Mouse (Mus musculus) limb, embryonic 14.5 days (tissue): ENCODE measurements around the gene Prss46. TPM values are rescaled to one million over a fixed set of nuclear protein-coding genes. Genes with fewer than 3 reads are reported as not detected.
A peak's percentile ranks its signal among the peaks of the same experiment; 100 is the strongest.

Experiments
- ATAC-seq: fragments of 200-750 bp; cut with Nextera tagmentation; 2 replicates; pipeline ENCODE4 v1.8.0; 2017; ENCODE audit warnings: low read depth, moderate number of reproducible peaks, moderate TSS enrichment; ENCODE audit not compliant: low FRiP score
- DNase-seq: peaks from one replicate; pipeline ENCODE4 v3.0.0-alpha.2; 2015; ENCODE audit warnings: low spot score
- H3K27ac ChIP-seq: fragments of 300-500 bp; sonication (generic); replicated peaks from 2 replicates; pipeline ENCODE4 v1.5.1; 2014; ENCODE audit warnings: low read depth, mild to moderate bottlenecking, low read length, moderate library complexity, mixed read lengths
- H3K27me3 ChIP-seq: fragments of 300-500 bp; sonication (generic); 2 replicates; pipeline ENCODE4 v1.6.1; 2014; ENCODE audit warnings: low read length, mixed read lengths; ENCODE audit not compliant: control insufficient read depth, insufficient read depth
- H3K36me3 ChIP-seq: fragments of 300-500 bp; sonication (generic); 2 replicates; pipeline ENCODE4 v1.6.1; 2014; ENCODE audit warnings: mild to moderate bottlenecking, low read length, moderate library complexity, mixed read lengths; ENCODE audit not compliant: control insufficient read depth, insufficient read depth
- H3K4me1 ChIP-seq: fragments of 300-500 bp; sonication (generic); 2 replicates; pipeline ENCODE4 v1.6.1; 2014; ENCODE audit warnings: antibody characterized with exemption, low read length, mixed read lengths; ENCODE audit not compliant: control insufficient read depth, insufficient read depth
- H3K4me2 ChIP-seq: fragments of 300-500 bp; sonication (generic); replicated peaks from 2 replicates; pipeline ENCODE4 v1.6.1; 2014; ENCODE audit warnings: low read depth, mild to moderate bottlenecking, low read length, moderate library complexity; ENCODE audit not compliant: severe bottlenecking
- H3K4me3 ChIP-seq: fragments of 300-500 bp; sonication (generic); replicated peaks from 2 replicates; pipeline ENCODE4 v1.5.1; 2014; ENCODE audit warnings: low read length
- H3K9ac ChIP-seq: fragments of 300-500 bp; sonication (generic); 2 replicates; pipeline ENCODE4 v1.6.1; 2014; ENCODE audit warnings: mild to moderate bottlenecking, low read depth, low read length, moderate library complexity; ENCODE audit not compliant: severe bottlenecking
- H3K9me3 ChIP-seq: fragments of 300-500 bp; sonication (generic); 2 replicates; pipeline ENCODE4 v1.6.1; 2016; ENCODE audit warnings: low read length; ENCODE audit not compliant: control insufficient read depth
- POLR2A ChIP-seq: fragments of 200-500 bp; IDR thresholded peaks from 2 replicates; pipeline ENCODE4 v1.8.0; 2012; ENCODE audit warnings: inconsistent platforms, mild to moderate bottlenecking, moderate library complexity, borderline replicate concordance; ENCODE audit not compliant: insufficient read depth, insufficient read length; ENCODE audit errors: extremely low read depth
- WGBS: fragments of 180-500 bp; shearing (Covaris S2); extraction: QIAGEN DNeasy Blood & Tissue Kit; methylation state at CpG from one replicate; pipeline ENCODE4 v1.1.7; 2014; 5-methylcytosine and 5-hydroxymethylcytosine counted together
- polyA plus RNA-seq, 2 experiments: library from polyadenylated mRNA; depleted of rRNA in 1 of 2; stranded (reverse) in 1 of 2; unstranded in 1 of 2; fragments of >200 nt; fragmentation: Nextera tagmentation in 1 of 2; extraction: Ambion mirVana in 1 of 2; gene quantifications; 2 replicates each; pipeline versions ENCODE4 v1.2.1 to v1.2.3; 2012 to 2014

Prss46 gene
- polyA plus RNA-seq, 2 experiments = not detected

- no peak for DNase-seq
- H3K4me2 ChIP-seq = peak overlapping the region; percentile 23; the same call in 1 of the 2 replicates
- WGBS = 5% methylated on average over 6 of the region's 6 CpGs
These were observed 52.3 kb downstream of the Prss46 start for GRCm38 (mm10) chr9:110896595-110896994.

GRCm38 (mm10) chr9:110899451-110900008 lies 55.2 kb downstream of the Prss46 start:
- WGBS = 56% methylated on average over 10 of the region's 10 CpGs
- DNase-seq = no peak
- no peaks in the 10 kb centered on the region for H3K36me3 ChIP-seq
- no peak overlapping the region for H3K4me3 ChIP-seq
- H3K9ac ChIP-seq = no peak overlapping the region
- H3K27me3 ChIP-seq = no peaks in the 10 kb centered on the region
- no peak overlapping the region for H3K27ac ChIP-seq
- H3K4me2 ChIP-seq = no peak overlapping the region
- TF ChIP-seq POLR2A = no peak
- H3K9me3 ChIP-seq = no peaks in the 10 kb centered on the region
- ATAC-seq = no peak
- no peaks in the 10 kb centered on the region for H3K4me1 ChIP-seq

More at GRCm38 (mm10) chr9:110896595-110896994, 52.3 kb downstream of the Prss46 start:
- no peaks in the 10 kb centered on the region for H3K36me3 ChIP-seq
- no peak overlapping the region for H3K27ac ChIP-seq
- TF ChIP-seq POLR2A = no peak
- H3K27me3 ChIP-seq = no peaks in the 10 kb centered on the region
- ATAC-seq = no peak
- no peak overlapping the region for H3K4me3 ChIP-seq
- H3K9me3 ChIP-seq = no peaks in the 10 kb centered on the region
- H3K4me1 ChIP-seq = no peaks in the 10 kb centered on the region
- H3K9ac ChIP-seq = no peak overlapping the region

GRCm38 (mm10) chr9:110901204-110901603 lies 56.9 kb downstream of the Prss46 start:
- Histone ChIP-seq H3K4me2 (no peak overlapping the region), H3K9ac (no peak overlapping the region), H3K4me1 (no peaks in the 10 kb centered on the region), H3K27ac (no peak overlapping the region), H3K27me3 (no peaks in the 10 kb centered on the region), H3K9me3 (no peaks in the 10 kb centered on the region), H3K36me3 (no peaks in the 10 kb centered on the region), H3K4me3 (no peak overlapping the region)
- 87% methylated on average over 6 of the region's 6 CpGs for WGBS
- DNase-seq = no peak
- no peak for TF ChIP-seq POLR2A
- ATAC-seq = no peak

GRCm38 (mm10) chr9:110902271-110902670 lies 58.0 kb downstream of the Prss46 start:
- no peak overlapping the region for H3K4me3 ChIP-seq
- H3K27me3 ChIP-seq = no peaks in the 10 kb centered on the region
- H3K36me3 ChIP-seq = no peaks in the 10 kb centered on the region
- DNase-seq = no peak
- no peak overlapping the region for H3K9ac ChIP-seq
- no peaks in the 10 kb centered on the region for H3K4me1 ChIP-seq
- ATAC-seq = no peak
- H3K9me3 ChIP-seq = no peaks in the 10 kb centered on the region
- H3K4me2 ChIP-seq = no peak overlapping the region
- no peak for TF ChIP-seq POLR2A
- H3K27ac ChIP-seq = no peak overlapping the region
- WGBS = 91% methylated on average over 4 of the region's 4 CpGs

Other genes with a start within 250 kb of the Prss46 start
- gene Nradd, start 220.1 kb upstream of the Prss46 start, polyA plus RNA-seq (2012; rRNA removed) = 40.0 and 53.8 TPM in 2 replicates
- gene Nradd, start 220.1 kb upstream of the Prss46 start, polyA plus RNA-seq (2014; fragmentation: Nextera tagmentation; extraction: Ambion mirVana) = 28.1 and 30.4 TPM in 2 replicates
- 8.4 and 9.4 TPM in 2 replicates for gene Nbeal2, start 190.3 kb upstream of the Prss46 start, polyA plus RNA-seq (2012; rRNA removed)
- 3.2 and 3.3 TPM in 2 replicates for gene Nbeal2, start 190.3 kb upstream of the Prss46 start, polyA plus RNA-seq (2014; fragmentation: Nextera tagmentation; extraction: Ambion mirVana)
- 72.2 and 83.8 TPM in 2 replicates for gene Ccdc12, start 188.0 kb upstream of the Prss46 start, polyA plus RNA-seq (2012; rRNA removed)
- gene Ccdc12, start 188.0 kb upstream of the Prss46 start, polyA plus RNA-seq (2014; fragmentation: Nextera tagmentation; extraction: Ambion mirVana) = 102 and 123 TPM in 2 replicates
- gene Myl3, start 102.6 kb upstream of the Prss46 start, polyA plus RNA-seq (2012; rRNA removed) = 18.9 and 26.1 TPM in 2 replicates
- 16.4 and 28.1 TPM in 2 replicates for gene Myl3, start 102.6 kb upstream of the Prss46 start, polyA plus RNA-seq (2014; fragmentation: Nextera tagmentation; extraction: Ambion mirVana)
- 149 and 203 TPM in 2 replicates for gene Pth1r, start 97.4 kb upstream of the Prss46 start, polyA plus RNA-seq (2012; rRNA removed)
- 96.9 and 99.1 TPM in 2 replicates for gene Pth1r, start 97.4 kb upstream of the Prss46 start, polyA plus RNA-seq (2014; fragmentation: Nextera tagmentation; extraction: Ambion mirVana)
- gene Prss42, start 46.3 kb upstream of the Prss46 start, polyA plus RNA-seq (2012; rRNA removed) = 0.04 TPM in 1 of 2 replicates, not detected in the other
- not detected in 2 replicates for gene Prss42, start 46.3 kb upstream of the Prss46 start, polyA plus RNA-seq (2014; fragmentation: Nextera tagmentation; extraction: Ambion mirVana)
- not detected in 2 replicates for gene Prss44, start 30.5 kb upstream of the Prss46 start, polyA plus RNA-seq (2012; rRNA removed)
- not detected in 2 replicates for gene Prss44, start 30.5 kb upstream of the Prss46 start, polyA plus RNA-seq (2014; fragmentation: Nextera tagmentation; extraction: Ambion mirVana)
- gene Prss43, start 17.8 kb upstream of the Prss46 start, polyA plus RNA-seq (2012; rRNA removed) = not detected in 2 replicates
- gene Prss43, start 17.8 kb upstream of the Prss46 start, polyA plus RNA-seq (2014; fragmentation: Nextera tagmentation; extraction: Ambion mirVana) = not detected in 2 replicates
- gene Prss45, start 9.9 kb upstream of the Prss46 start, polyA plus RNA-seq (2012; rRNA removed) = not detected in 2 replicates
- gene Prss45, start 9.9 kb upstream of the Prss46 start, polyA plus RNA-seq (2014; fragmentation: Nextera tagmentation; extraction: Ambion mirVana) = not detected in 2 replicates
- gene Prss50, start 13.5 kb downstream of the Prss46 start, polyA plus RNA-seq (2012; rRNA removed) = 0.41 and 0.54 TPM in 2 replicates
- 0.21 and 0.26 TPM in 2 replicates for gene Prss50, start 13.5 kb downstream of the Prss46 start, polyA plus RNA-seq (2014; fragmentation: Nextera tagmentation; extraction: Ambion mirVana)
- 7.3 and 7.4 TPM in 2 replicates for gene Als2cl, start 35.4 kb downstream of the Prss46 start, polyA plus RNA-seq (2012; rRNA removed)
- gene Als2cl, start 35.4 kb downstream of the Prss46 start, polyA plus RNA-seq (2014; fragmentation: Nextera tagmentation; extraction: Ambion mirVana) = 1.6 and 1.9 TPM in 2 replicates
- gene Tmie, start 35.6 kb downstream of the Prss46 start, polyA plus RNA-seq (2012; rRNA removed) = 0.61 and 0.85 TPM in 2 replicates
- gene Tmie, start 35.6 kb downstream of the Prss46 start, polyA plus RNA-seq (2014; fragmentation: Nextera tagmentation; extraction: Ambion mirVana) = 0.37 and 0.52 TPM in 2 replicates
- not detected in 2 replicates for gene Fam240a, start 72.4 kb downstream of the Prss46 start, polyA plus RNA-seq (2012; rRNA removed)
- gene Fam240a, start 72.4 kb downstream of the Prss46 start, polyA plus RNA-seq (2014; fragmentation: Nextera tagmentation; extraction: Ambion mirVana) = not detected in 2 replicates
- gene Tdgf1, start 101.7 kb downstream of the Prss46 start, polyA plus RNA-seq (2012; rRNA removed) = 0.38 and 0.56 TPM in 2 replicates
- gene Tdgf1, start 101.7 kb downstream of the Prss46 start, polyA plus RNA-seq (2014; fragmentation: Nextera tagmentation; extraction: Ambion mirVana) = 0.40 and 0.54 TPM in 2 replicates
- 0.04 and 0.12 TPM in 2 replicates for gene Lrrc2, start 107.0 kb downstream of the Prss46 start, polyA plus RNA-seq (2012; rRNA removed)
- gene Lrrc2, start 107.0 kb downstream of the Prss46 start, polyA plus RNA-seq (2014; fragmentation: Nextera tagmentation; extraction: Ambion mirVana) = 0.08 TPM in 1 of 2 replicates, not detected in the other
- 0.20 and 0.24 TPM in 2 replicates for gene Rtp3, start 146.1 kb downstream of the Prss46 start, polyA plus RNA-seq (2012; rRNA removed)
- gene Rtp3, start 146.1 kb downstream of the Prss46 start, polyA plus RNA-seq (2014; fragmentation: Nextera tagmentation; extraction: Ambion mirVana) = not detected in 2 replicates
- 0.44 and 1.1 TPM in 2 replicates for gene Ltf, start 174.8 kb downstream of the Prss46 start, polyA plus RNA-seq (2012; rRNA removed)
- gene Ltf, start 174.8 kb downstream of the Prss46 start, polyA plus RNA-seq (2014; fragmentation: Nextera tagmentation; extraction: Ambion mirVana) = 0.47 and 1.4 TPM in 2 replicates
- 0.50 and 0.63 TPM in 2 replicates for gene Ccrl2, start 213.0 kb downstream of the Prss46 start, polyA plus RNA-seq (2012; rRNA removed)
- gene Ccrl2, start 213.0 kb downstream of the Prss46 start, polyA plus RNA-seq (2014; fragmentation: Nextera tagmentation; extraction: Ambion mirVana) = 0.59 and 0.88 TPM in 2 replicates